ENCODE assay signal across 9 mouse cellular contexts in genomic region chr9:47307752-47308500, GRCm38 (mm10).
A peak's percentile ranks its signal among the peaks of the same experiment; 100 is the strongest.
DNase-seq lines count a peak whose midpoint lies in the region; ATAC-seq and TF ChIP-seq lines count a peak whose summit lies in the region.
"Had no signal": no experiment of that assay in that cellular context is flagged by ENCODE, and none has a peak within 500 bp of the region (broad histone marks: within the 10 kb centered on the region; RNA-seq: fewer than 3 reads in every experiment).

No protein-coding gene starts in this region.

- intact Hi-C loops in heart, postnatal 14 days (cut with DNase I), result no loop called here

- no peak overlapping the region for H3K4me3 ChIP-seq in liver, adult 2 months (ENCODE audit: insufficient read depth, low read depth, low read length)
- no peak overlapping the region for H3K4me3 ChIP-seq in liver, embryonic 11.5 days (ENCODE audit: low read depth, low read length)
- H3K4me3 ChIP-seq: midbrain, embryonic 12.5 days had no signal

- no peak for TF ChIP-seq POLR2A in liver, adult 2 months (IDR thresholded peaks at IDR 0.05; ENCODE audit: extremely low read depth, insufficient read depth, low read length)

- ATAC-seq in liver, embryonic 11.5 days (replicated peaks; ENCODE audit: low FRiP score), result no peak
- no peak for ATAC-seq in erythroid progenitor cell, adult 5-6 weeks (replicated peaks; ENCODE audit: low FRiP score, poor library complexity, severe bottlenecking)

- no peaks in the 10 kb centered on the region for H3K9me3 ChIP-seq in liver, embryonic 11.5 days (ENCODE audit: control insufficient read depth, low read length)
- H3K9me3 ChIP-seq: midbrain, embryonic 12.5 days had no signal

- no peaks in the 10 kb centered on the region for H3K36me3 ChIP-seq in liver, adult 2 months (ENCODE audit: control insufficient read depth, insufficient read depth, low read length)
- H3K36me3 ChIP-seq in liver, embryonic 11.5 days (ENCODE audit: control insufficient read depth, insufficient read depth, low read length), result no peaks in the 10 kb centered on the region
- H3K36me3 ChIP-seq: midbrain, embryonic 12.5 days had no signal

- H3K4me1 ChIP-seq in liver, adult 2 months (ENCODE audit: control insufficient read depth, insufficient read depth, low read length), result peaks cover 4% of the 10 kb centered on the region; the same call in 1 of the 2 replicates
- no peaks in the 10 kb centered on the region for H3K4me1 ChIP-seq in liver, embryonic 11.5 days (replicated peaks; ENCODE audit: control insufficient read depth, insufficient read depth, low read length)

- H3K79me2 ChIP-seq in liver, adult 2 months (ENCODE audit: control insufficient read depth, insufficient read depth, low read length), result no peaks in the 10 kb centered on the region

- no peaks in the 10 kb centered on the region for H3K27me3 ChIP-seq in liver, adult 2 months (ENCODE audit: control insufficient read depth, insufficient read depth, low read length)
- no peaks in the 10 kb centered on the region for H3K27me3 ChIP-seq in liver, embryonic 11.5 days (replicated peaks; ENCODE audit: control insufficient read depth, insufficient read depth, low read length)
- H3K27me3 ChIP-seq: midbrain, embryonic 12.5 days had no signal

- H3K9ac ChIP-seq in liver, adult 2 months (ENCODE audit: low read depth, low read length), result no peak overlapping the region
- no peak overlapping the region for H3K9ac ChIP-seq in liver, embryonic 11.5 days (ENCODE audit: low read depth, low read length)
- H3K9ac ChIP-seq: midbrain, embryonic 12.5 days had no signal

- no peak overlapping the region for H3K4me2 ChIP-seq in liver, embryonic 11.5 days
- H3K4me2 ChIP-seq: midbrain, embryonic 12.5 days had no signal

- DNase-seq in liver, adult 2 months (ENCODE audit: extremely low read depth, low read depth, low spot score), result peak; percentile 62
- no peak for DNase-seq in liver, embryonic 11.5 days (ENCODE audit: low spot score)
- DNase-seq in adrenal gland, postnatal 14 days, result peak; percentile 79
- DNase-seq in cerebellum, postnatal 10 days, result peak; percentile 94 to 95
- peak; percentile 68 to 73 for DNase-seq in heart, postnatal 14 days
- DNase-seq in testis, postnatal 14 days (ENCODE audit: low spot score), result peak; percentile 34
- DNase-seq in urinary bladder, postnatal 36 days (ENCODE audit: low spot score in 2 of 2), result no peak

- TF ChIP-seq CTCF in liver, adult 2 months (IDR thresholded peaks at IDR 0.05; ENCODE audit: low read depth, low read length), result no peak

- no peak overlapping the region for H3K27ac ChIP-seq in liver, adult 2 months (replicated peaks; ENCODE audit: insufficient read depth, low read depth, low read length)
- no peak overlapping the region for H3K27ac ChIP-seq in liver, embryonic 11.5 days (ENCODE audit: low read depth, low read length)
- H3K27ac ChIP-seq: midbrain, embryonic 12.5 days had no signal

- 65% methylated on average over 17 of the region's 17 CpGs for WGBS in liver, adult 2 months
- WGBS in liver, embryonic 11.5 days, result 65% methylated on average over 17 of the region's 17 CpGs

Comparison
In these comparisons a context has a peak if more than half of its experiments do, and no peak if none do; other contexts are left out.
1. DNase-seq: peak in liver, adult 2 months (single experiment), adrenal gland, postnatal 14 days (single experiment), cerebellum, postnatal 10 days (2 of 2), heart, postnatal 14 days (2 of 2) and testis, postnatal 14 days (single experiment); none in liver, embryonic 11.5 days (single experiment) and urinary bladder, postnatal 36 days (0 of 2).